Mouse (Mus musculus): ENCODE measurements around the gene Txlna.

DNA sequence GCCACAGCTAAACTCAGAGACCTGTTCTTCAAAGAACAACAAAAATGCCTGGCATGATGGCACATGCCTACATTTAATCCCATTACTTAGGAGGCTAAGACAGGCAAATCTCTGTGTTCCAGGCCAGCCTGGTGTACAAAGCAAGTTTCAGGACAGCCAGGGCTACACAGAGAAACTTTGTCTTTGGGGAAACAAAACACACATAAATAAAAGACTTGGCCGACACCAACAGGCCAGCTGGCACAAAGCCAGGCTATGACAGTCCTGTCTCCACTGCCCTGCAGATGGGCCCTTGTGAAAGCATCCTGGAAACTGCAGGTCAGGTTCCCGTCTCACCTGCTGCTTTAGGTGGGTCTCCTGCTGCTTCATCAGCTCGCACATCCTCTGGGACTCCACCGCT, 9.9 kb downstream of the Txlna start:
- no peak for TF ChIP-seq USF2 (IDR thresholded peaks at IDR 0.05; ENCODE audit: borderline replicate concordance in 1 of 2, insufficient read depth in 1 of 2, low read depth in 1 of 2, low read length in 2 of 2)
- TF ChIP-seq EP300 (IDR thresholded peaks at IDR 0.05; ENCODE audit: low read depth in 1 of 2, low read length in 2 of 2), result no peak
- no peak for TF ChIP-seq ZC3H11A (IDR thresholded peaks at IDR 0.05; ENCODE audit: low read depth, low read length)
- TF ChIP-seq CTCF (IDR thresholded peaks at IDR 0.05 in 2 of 3, conservative IDR thresholded peaks at IDR 0.05 in 1 of 3; ENCODE audit: control insufficient read depth in 1 of 3, insufficient read depth in 1 of 3, low read depth in 2 of 3, low read length in 3 of 3, poor library complexity in 1 of 3, severe bottlenecking in 1 of 3), result no peak
- TF ChIP-seq POLR2A (IDR thresholded peaks at IDR 0.05; ENCODE audit: control insufficient read depth in 1 of 2, insufficient read depth in 1 of 2, low read depth in 1 of 2, low read length in 2 of 2, poor library complexity in 1 of 2), result no peak
- TF ChIP-seq RCOR1 (IDR thresholded peaks at IDR 0.05; ENCODE audit: low read depth, low read length), result no peak
- TF ChIP-seq TAL1 (IDR thresholded peaks at IDR 0.05; ENCODE audit: low read length), result no peak
- TF ChIP-seq JUND (IDR thresholded peaks at IDR 0.05; ENCODE audit: low read depth, low read length), result no peak
- no peak for TF ChIP-seq ETS1 (IDR thresholded peaks at IDR 0.05; ENCODE audit: low read depth, low read length)
- no peak for TF ChIP-seq CHD2 (IDR thresholded peaks at IDR 0.05; ENCODE audit: low read length)
- no peak for TF ChIP-seq NRF1 (IDR thresholded peaks at IDR 0.05; ENCODE audit: insufficient read depth, low read depth, low read length, poor library complexity, severe bottlenecking)
- TF ChIP-seq TCF12 (IDR thresholded peaks at IDR 0.05; ENCODE audit: low read depth, low read length), result no peak

Data from MEL (cell line).